Mouse (Mus musculus) layer of hippocampus, adult 18-20 months (tissue): ENCODE measurements at regions not wholly inside any gene's neighbourhood (a gene's known extent, or its start where the extent isn't known, plus 50 kb on each side); places are given as distances from the start of the nearest gene placed in this dataset.

Experiments
- DNase-seq, 2 experiments: peaks; one replicate each; pipeline ENCODE4 v3.0.0; 2022; ENCODE audit warnings: low spot score in 2 of 2

- no peak for DNase-seq
These were observed 53.3 kb upstream of the Arhgap28 start for GRCm38 (mm10) chr17:68057264-68057663.

GRCm38 (mm10) chr17:68060455-68060854, 56.5 kb upstream of the Arhgap28 start:
- DNase-seq = no peak

GRCm38 (mm10) chr17:68065751-68066150, 61.8 kb upstream of the Arhgap28 start:
- no peak for DNase-seq

- no peak for DNase-seq
These were observed 62.3 kb upstream of the Arhgap28 start for GRCm38 (mm10) chr17:68066204-68066603.

- DNase-seq = no peak
These were observed 65.1 kb upstream of the Arhgap28 start for GRCm38 (mm10) chr17:68069008-68069407.

GRCm38 (mm10) chr17:68069484-68069883, 65.6 kb upstream of the Arhgap28 start:
- no peak for DNase-seq

GRCm38 (mm10) chr17:68071472-68071871, 67.6 kb upstream of the Arhgap28 start:
- DNase-seq = no peak

- peak in 1 of 2 experiments; percentile 67 for DNase-seq
These were observed 71.8 kb upstream of the Arhgap28 start for GRCm38 (mm10) chr17:68075712-68076111.

GRCm38 (mm10) chr17:68078709-68079108, 74.8 kb upstream of the Arhgap28 start:
- DNase-seq = no peak

GRCm38 (mm10) chr17:68084446-68084845, 80.5 kb upstream of the Arhgap28 start:
- DNase-seq = no peak

- DNase-seq = no peak
These were observed 83.2 kb upstream of the Arhgap28 start for GRCm38 (mm10) chr17:68087149-68087548.

GRCm38 (mm10) chr17:68089179-68089578, 85.3 kb upstream of the Arhgap28 start:
- no peak for DNase-seq

- DNase-seq = no peak
These were observed 85.9 kb upstream of the Arhgap28 start for GRCm38 (mm10) chr17:68089830-68090229.

GRCm38 (mm10) chr17:68096982-68097381, 93.1 kb upstream of the Arhgap28 start:
- DNase-seq = no peak

GRCm38 (mm10) chr17:68097436-68097835, 93.5 kb upstream of the Arhgap28 start:
- DNase-seq = no peak

GRCm38 (mm10) chr17:68100093-68100492, 96.2 kb upstream of the Arhgap28 start:
- DNase-seq = no peak

GRCm38 (mm10) chr17:68103346-68103745, 99.4 kb upstream of the Arhgap28 start:
- DNase-seq = no peak

GRCm38 (mm10) chr17:68106366-68106765, 102.4 kb upstream of the Arhgap28 start:
- DNase-seq = no peak

GRCm38 (mm10) chr17:68107875-68108274, 104.0 kb upstream of the Arhgap28 start:
- no peak for DNase-seq

- no peak for DNase-seq
These were observed 108.0 kb upstream of the Arhgap28 start for GRCm38 (mm10) chr17:68111834-68112473.

GRCm38 (mm10) chr17:68112763-68113330, 108.9 kb upstream of the Arhgap28 start:
- no peak for DNase-seq

- DNase-seq = no peak
These were observed 111.7 kb upstream of the Arhgap28 start for GRCm38 (mm10) chr17:68115599-68115998.

- DNase-seq = no peak
These were observed 115.3 kb upstream of the Arhgap28 start for GRCm38 (mm10) chr17:68119055-68119698.
